Mouse (Mus musculus): ENCODE measurements around the gene Prdm16. TPM values are rescaled to one million over a fixed set of nuclear protein-coding genes. Genes with fewer than 3 reads are reported as not detected.
A peak's percentile ranks its signal among the peaks of the same experiment; 100 is the strongest.

The Prdm16 gene
- polyA plus RNA-seq, 1 experiment from 2014 or later, result 29.8 TPM

GRCm38 (mm10) chr4:154635241-154636052 is 1.2 kb downstream of the Prdm16 start:
- peaks cover 14% of the 10 kb centered on the region; the same call in 1 of the 2 replicates for H3K27me3 ChIP-seq (replicated peaks; ENCODE audit: control insufficient read depth, insufficient read depth, low read length)
- no peaks in the 10 kb centered on the region for H3K9me3 ChIP-seq (ENCODE audit: control insufficient read depth, low read length)
- H3K4me1 ChIP-seq (replicated peaks; ENCODE audit: control insufficient read depth, insufficient read depth, low read length), result peaks cover 64% of the 10 kb centered on the region
- H3K27ac ChIP-seq (ENCODE audit: low read length), result peak overlapping the region; percentile 84
- peak overlapping the region; percentile 80 for H3K4me2 ChIP-seq (ENCODE audit: low read length)
- H3K4me3 ChIP-seq (replicated peaks; ENCODE audit: low read length), result peak overlapping the region; percentile 51
- H3K36me3 ChIP-seq (ENCODE audit: control insufficient read depth, insufficient read depth), result no peaks in the 10 kb centered on the region
- under 1% methylated on average over 94 of the region's 94 CpGs for WGBS
- peak overlapping the region; percentile 78 for H3K9ac ChIP-seq (replicated peaks; ENCODE audit: low read depth, low read length)
- ATAC-seq, result peak; percentile 54

GRCm38 (mm10) chr4:154634470-154635240 is 2.0 kb downstream of the Prdm16 start:
- peak overlapping the region; percentile 80 for H3K4me2 ChIP-seq (ENCODE audit: low read length)
- WGBS, result 7% methylated on average over 44 of the region's 44 CpGs
- H3K9me3 ChIP-seq (ENCODE audit: control insufficient read depth, low read length), result no peaks in the 10 kb centered on the region
- peak overlapping the region; percentile 78 for H3K9ac ChIP-seq (replicated peaks; ENCODE audit: low read depth, low read length)
- H3K4me1 ChIP-seq (replicated peaks; ENCODE audit: control insufficient read depth, insufficient read depth, low read length), result peaks cover 65% of the 10 kb centered on the region
- 0 out of 2 replicates have a peak, but pooled peaks cover 7% of the 10 kb centered on the region for H3K27me3 ChIP-seq (replicated peaks; ENCODE audit: control insufficient read depth, insufficient read depth, low read length)
- H3K4me3 ChIP-seq (replicated peaks; ENCODE audit: low read length), result peak overlapping the region; percentile 51
- no peaks in the 10 kb centered on the region for H3K36me3 ChIP-seq (ENCODE audit: control insufficient read depth, insufficient read depth)
- ATAC-seq, result no peak
- H3K27ac ChIP-seq (ENCODE audit: low read length), result peak overlapping the region; percentile 84; the same call in 1 of the 2 replicates

- 22% methylated on average over 3 of the region's 3 CpGs for WGBS
- no peak for ATAC-seq
- Histone ChIP-seq H3K9me3 (ENCODE audit: control insufficient read depth, low read length) (no peaks in the 10 kb centered on the region), H3K27me3 (replicated peaks; ENCODE audit: control insufficient read depth, insufficient read depth, low read length) (0 out of 2 replicates have a peak, but pooled peaks cover 5% of the 10 kb centered on the region), H3K4me3 (replicated peaks; ENCODE audit: low read length) (peak overlapping the region; percentile 51), H3K36me3 (ENCODE audit: control insufficient read depth, insufficient read depth) (no peaks in the 10 kb centered on the region), H3K9ac (replicated peaks; ENCODE audit: low read depth, low read length) (peak overlapping the region; percentile 78), H3K4me1 (replicated peaks; ENCODE audit: control insufficient read depth, insufficient read depth, low read length) (peaks cover 68% of the 10 kb centered on the region), H3K27ac (ENCODE audit: low read length) (peak overlapping the region; percentile 14; the same call in 1 of the 2 replicates), H3K4me2 (ENCODE audit: low read length) (peak overlapping the region; percentile 80)
Measured at GRCm38 (mm10) chr4:154634001-154634400, 2.7 kb downstream of the Prdm16 start.

- Histone ChIP-seq H3K27ac (ENCODE audit: low read length) (peak overlapping the region; percentile 14; the same call in 1 of the 2 replicates), H3K27me3 (replicated peaks; ENCODE audit: control insufficient read depth, insufficient read depth, low read length) (0 out of 2 replicates have a peak, but pooled peaks cover 5% of the 10 kb centered on the region), H3K4me1 (replicated peaks; ENCODE audit: control insufficient read depth, insufficient read depth, low read length) (peaks cover 62% of the 10 kb centered on the region), H3K36me3 (ENCODE audit: control insufficient read depth, insufficient read depth) (no peaks in the 10 kb centered on the region), H3K9me3 (ENCODE audit: control insufficient read depth, low read length) (no peaks in the 10 kb centered on the region), H3K9ac (replicated peaks; ENCODE audit: low read depth, low read length) (peak overlapping the region; percentile 78), H3K4me2 (ENCODE audit: low read length) (peak overlapping the region; percentile 80), H3K4me3 (replicated peaks; ENCODE audit: low read length) (peak overlapping the region; percentile 51)
- 16% methylated on average over 14 of the region's 14 CpGs for WGBS
- ATAC-seq, result no peak
Measured at GRCm38 (mm10) chr4:154632800-154633764, 3.6 kb downstream of the Prdm16 start.

GRCm38 (mm10) chr4:154630763-154631162 is 5.9 kb downstream of the Prdm16 start:
- H3K9ac ChIP-seq (replicated peaks; ENCODE audit: low read depth, low read length), result peak overlapping the region; percentile 29; the same call in 1 of the 2 replicates
- no peaks in the 10 kb centered on the region for H3K36me3 ChIP-seq (ENCODE audit: control insufficient read depth, insufficient read depth)
- H3K9me3 ChIP-seq (ENCODE audit: control insufficient read depth, low read length), result no peaks in the 10 kb centered on the region
- no peak overlapping the region for H3K27ac ChIP-seq (ENCODE audit: low read length)
- peaks cover 60% of the 10 kb centered on the region for H3K4me1 ChIP-seq (replicated peaks; ENCODE audit: control insufficient read depth, insufficient read depth, low read length)
- peak overlapping the region; percentile 13; the same call in 1 of the 2 replicates for H3K4me3 ChIP-seq (replicated peaks; ENCODE audit: low read length)
- 0 out of 2 replicates have a peak, but pooled peaks cover 5% of the 10 kb centered on the region for H3K27me3 ChIP-seq (replicated peaks; ENCODE audit: control insufficient read depth, insufficient read depth, low read length)
- peak overlapping the region; percentile 36 for H3K4me2 ChIP-seq (ENCODE audit: low read length)
- no peak for ATAC-seq
- WGBS, result 45% methylated on average over 3 of the region's 3 CpGs

- no peak; the same call in 1 of the 2 replicates for ATAC-seq
- Histone ChIP-seq H3K4me2 (ENCODE audit: low read length) (no peak overlapping the region), H3K9ac (replicated peaks; ENCODE audit: low read depth, low read length) (no peak overlapping the region), H3K4me3 (replicated peaks; ENCODE audit: low read length) (no peak overlapping the region), H3K4me1 (replicated peaks; ENCODE audit: control insufficient read depth, insufficient read depth, low read length) (peaks cover 46% of the 10 kb centered on the region), H3K9me3 (ENCODE audit: control insufficient read depth, low read length) (no peaks in the 10 kb centered on the region), H3K36me3 (ENCODE audit: control insufficient read depth, insufficient read depth) (no peaks in the 10 kb centered on the region), H3K27me3 (replicated peaks; ENCODE audit: control insufficient read depth, insufficient read depth, low read length) (no peaks in the 10 kb centered on the region), H3K27ac (ENCODE audit: low read length) (0 out of 2 replicates have a peak overlapping the region, but pooled peaks have one; percentile 16)
- 69% methylated on average over 5 of the region's 5 CpGs for WGBS
Measured at GRCm38 (mm10) chr4:154627419-154628142, 9.1 kb downstream of the Prdm16 start.

- H3K4me1 ChIP-seq (replicated peaks; ENCODE audit: control insufficient read depth, insufficient read depth, low read length), result peaks cover 49% of the 10 kb centered on the region
- H3K4me2 ChIP-seq (ENCODE audit: low read length), result no peak overlapping the region
- no peak overlapping the region for H3K27ac ChIP-seq (ENCODE audit: low read length)
- no peak for ATAC-seq
- WGBS, result 84% methylated on average over 2 of the region's 2 CpGs
- H3K9ac ChIP-seq (replicated peaks; ENCODE audit: low read depth, low read length), result no peak overlapping the region; the same call in 1 of the 2 replicates
- H3K27me3 ChIP-seq (replicated peaks; ENCODE audit: control insufficient read depth, insufficient read depth, low read length), result no peaks in the 10 kb centered on the region
- H3K36me3 ChIP-seq (ENCODE audit: control insufficient read depth, insufficient read depth), result no peaks in the 10 kb centered on the region
- H3K9me3 ChIP-seq (ENCODE audit: control insufficient read depth, low read length), result no peaks in the 10 kb centered on the region
- no peak overlapping the region for H3K4me3 ChIP-seq (replicated peaks; ENCODE audit: low read length)
Measured at GRCm38 (mm10) chr4:154626282-154626681, 10.4 kb downstream of the Prdm16 start.

- H3K9ac ChIP-seq (replicated peaks; ENCODE audit: low read depth, low read length), result no peak overlapping the region
- H3K4me3 ChIP-seq (replicated peaks; ENCODE audit: low read length), result no peak overlapping the region
- WGBS, result 32% methylated on average over 14 of the region's 14 CpGs
- H3K27me3 ChIP-seq (replicated peaks; ENCODE audit: control insufficient read depth, insufficient read depth, low read length), result no peaks in the 10 kb centered on the region
- no peaks in the 10 kb centered on the region for H3K36me3 ChIP-seq (ENCODE audit: control insufficient read depth, insufficient read depth)
- H3K4me1 ChIP-seq (replicated peaks; ENCODE audit: control insufficient read depth, insufficient read depth, low read length), result peaks cover 44% of the 10 kb centered on the region
- ATAC-seq, result no peak
- 0 out of 2 replicates have a peak overlapping the region, but pooled peaks have one; percentile 6 for H3K27ac ChIP-seq (ENCODE audit: low read length)
- H3K9me3 ChIP-seq (ENCODE audit: control insufficient read depth, low read length), result no peaks in the 10 kb centered on the region
- no peak overlapping the region for H3K4me2 ChIP-seq (ENCODE audit: low read length)
Measured at GRCm38 (mm10) chr4:154625710-154626109, 11.0 kb downstream of the Prdm16 start.

Data from forebrain, embryonic 16.5 days (tissue).